Mouse (Mus musculus): ENCODE results near the gene Rsc1a1.
A peak's percentile ranks its signal among the peaks of the same experiment; 100 is the strongest.

The Rsc1a1 gene

GRCm38 (mm10) chr4:141653044-141653443 lies 32.4 kb downstream of the Rsc1a1 start:
- no peak for DNase-seq

DNA sequence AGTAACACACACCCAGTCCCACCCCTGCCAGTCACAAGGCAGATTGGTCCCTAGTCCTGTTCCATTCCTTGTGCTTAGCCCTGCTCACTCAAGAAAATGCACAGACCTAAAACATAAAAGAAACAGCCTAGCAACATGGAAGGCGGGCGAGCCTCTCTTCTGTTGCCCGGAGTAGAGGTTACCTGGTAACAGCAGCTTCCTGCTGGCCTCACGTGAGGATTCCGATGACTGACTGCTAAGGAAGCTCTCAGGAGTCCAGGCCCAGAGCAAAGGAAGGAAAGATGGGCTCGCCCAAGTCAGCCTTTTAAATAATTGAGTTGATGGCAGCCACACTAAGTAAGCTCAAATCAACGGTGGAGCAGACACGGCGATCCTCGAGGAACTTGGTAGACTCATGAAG lies 33.5 kb downstream of the Rsc1a1 start:
- DNase-seq: no peak

DNA sequence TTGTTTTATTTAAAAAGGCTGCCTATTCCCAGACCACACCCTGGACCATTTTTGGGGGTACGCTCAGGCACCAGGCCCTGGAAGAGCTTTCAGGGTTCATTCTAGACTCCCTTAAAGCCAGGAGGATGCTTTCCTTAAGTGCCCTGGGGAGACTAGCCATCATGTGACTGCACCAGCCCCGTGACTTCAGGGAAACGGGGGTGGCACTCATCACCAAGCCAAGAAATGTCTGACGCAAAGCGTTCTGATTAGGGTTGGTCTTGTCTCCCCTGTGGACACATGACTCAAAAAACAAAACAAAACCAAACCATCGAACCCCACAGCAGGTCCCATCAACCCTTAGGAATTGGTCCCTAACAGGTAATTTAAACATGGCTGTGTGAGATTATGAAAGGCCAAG lies 34.1 kb downstream of the Rsc1a1 start:
- DNase-seq: no peak

DNA sequence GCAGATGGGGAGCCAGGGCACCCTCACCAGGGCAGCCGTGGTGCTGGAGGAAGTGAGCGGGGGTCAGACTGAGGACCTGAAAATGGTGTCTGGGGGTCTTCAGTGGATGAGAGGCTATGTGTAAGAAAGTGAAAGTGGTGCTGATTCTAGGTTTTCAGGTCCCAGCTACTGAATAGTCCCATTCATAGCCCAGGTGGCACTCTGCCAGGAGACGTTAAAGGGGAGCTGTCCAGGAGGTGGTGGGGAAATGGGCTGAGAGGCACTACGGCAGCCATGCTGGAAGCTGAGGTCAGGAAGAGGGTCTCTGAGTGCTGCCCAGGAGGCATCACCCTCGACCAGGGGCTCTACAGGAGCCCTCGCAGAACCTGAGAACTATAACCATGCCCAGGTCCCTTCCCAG lies 36.2 kb downstream of the Rsc1a1 start:
- DNase-seq: peak; percentile 67

GRCm38 (mm10) chr4:141648262-141648661 lies 37.1 kb downstream of the Rsc1a1 start:
- no peak for DNase-seq

GRCm38 (mm10) chr4:141647187-141647586 lies 38.2 kb downstream of the Rsc1a1 start:
- no peak for DNase-seq

- DNase-seq: no peak
These were observed 39.4 kb downstream of the Rsc1a1 start for GRCm38 (mm10) chr4:141645988-141646387.

- peak; percentile 39 for DNase-seq
These were observed 42.1 kb downstream of the Rsc1a1 start for GRCm38 (mm10) chr4:141643118-141643855.

- no peak for DNase-seq
These were observed 43.2 kb downstream of the Rsc1a1 start for GRCm38 (mm10) chr4:141641961-141642811.

GRCm38 (mm10) chr4:141641353-141641771 lies 44.0 kb downstream of the Rsc1a1 start:
- DNase-seq: no peak

DNA sequence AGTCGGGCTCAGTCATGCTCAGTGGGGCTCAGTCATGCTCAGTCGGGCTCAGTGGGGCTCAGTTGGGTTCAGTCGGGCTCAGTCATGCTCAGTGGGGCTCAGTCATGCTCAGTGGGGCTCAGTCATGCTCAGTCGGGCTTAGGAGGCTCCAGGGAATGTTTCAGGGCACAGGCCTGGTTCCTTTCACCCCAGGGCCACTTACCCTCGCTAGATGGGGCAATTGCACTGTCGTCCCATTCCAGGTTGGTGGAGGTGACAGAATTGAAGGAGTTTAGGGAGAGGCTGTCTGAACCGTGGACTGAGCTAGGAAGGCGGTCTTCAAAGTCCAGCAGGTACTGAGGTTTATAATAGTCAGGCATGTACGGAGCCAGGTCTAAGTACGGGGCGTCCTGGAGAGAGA lies 45.9 kb downstream of the Rsc1a1 start:
- no peak for DNase-seq

GRCm38 (mm10) chr4:141636693-141637092 lies 48.7 kb downstream of the Rsc1a1 start:
- DNase-seq: no peak

GRCm38 (mm10) chr4:141635991-141636390 lies 49.4 kb downstream of the Rsc1a1 start:
- no peak for DNase-seq
